Mouse (Mus musculus) kidney, adult 2 months (tissue): ENCODE measurements around the gene Selenot.

Experiments used
- CTCF ChIP-seq: fragments of 200-500 bp; conservative IDR thresholded peaks from 2 replicates; pipeline ENCODE4 v1.5.1; 2011; ENCODE audit warnings: low read depth, mild to moderate bottlenecking, control low read depth, low read length, moderate library complexity, mixed read lengths; ENCODE audit not compliant: insufficient read depth, insufficient read length
- POLR2A ChIP-seq: fragments of 200-500 bp; IDR thresholded peaks from one replicate; pipeline ENCODE4 v1.6.1; 2011; ENCODE audit warnings: low read depth, low read length, control low read depth

DNA sequence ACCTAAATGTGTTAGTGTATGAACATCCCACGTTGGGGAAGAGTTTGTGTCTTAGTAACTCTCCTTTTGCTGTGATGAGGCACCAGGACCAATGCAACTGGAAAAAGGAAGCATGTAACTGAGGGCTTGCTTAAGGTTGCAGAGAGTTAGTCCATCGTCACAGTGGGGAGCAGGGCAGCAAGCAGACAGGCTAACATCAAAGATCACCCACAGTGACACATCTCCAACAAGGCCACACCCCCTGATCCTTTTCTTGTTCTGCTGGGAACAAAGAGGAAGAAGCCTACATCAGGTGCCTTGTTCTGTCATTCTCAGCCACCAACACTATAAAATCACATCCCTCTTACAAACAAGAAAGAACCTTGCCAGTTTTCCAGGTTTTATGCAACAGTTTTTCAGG is 16.5 kb upstream of the Selenot start:
- TF ChIP-seq POLR2A (no peak), CTCF (no peak)
